Mouse (Mus musculus) frontal cortex, adult 2 months (tissue): Measurements from ENCODE around the gene Ctdnep1. TPM values are rescaled to one million over a fixed set of nuclear protein-coding genes. Genes with fewer than 3 reads are reported as not detected.
"Not testable (repeated sequence)": the region's sequence is repeated elsewhere in the genome, so short reads cannot be mapped to it uniquely, and the experiment has no call there.

Experiments
- DNase-seq, 2 experiments: peaks; one replicate each; pipeline ENCODE4 v3.0.0; 2022; ENCODE audit warnings: low spot score in 1 of 2; ENCODE audit errors: extremely low spot score in 1 of 2
- polyA plus RNA-seq: library from polyadenylated mRNA; depleted of rRNA; stranded (reverse); fragments of >200 nt; gene quantifications from 2 replicates; pipeline ENCODE4 v1.2.3, GENCODE M21; 2012

Ctdnep1 gene
- polyA plus RNA-seq, 1 experiment: 117 TPM

GRCm38 (mm10) chr11:69948763-69949150, 32.2 kb upstream of the Ctdnep1 start:
- peak; percentile 31 to 84 for DNase-seq

- no peak for DNase-seq
These were observed 30.0 kb upstream of the Ctdnep1 start for GRCm38 (mm10) chr11:69950807-69951459.

GRCm38 (mm10) chr11:69952274-69952673, 28.7 kb upstream of the Ctdnep1 start:
- no peak for DNase-seq

- DNase-seq: no peak
These were observed 27.6 kb upstream of the Ctdnep1 start for GRCm38 (mm10) chr11:69953267-69953915.

DNA sequence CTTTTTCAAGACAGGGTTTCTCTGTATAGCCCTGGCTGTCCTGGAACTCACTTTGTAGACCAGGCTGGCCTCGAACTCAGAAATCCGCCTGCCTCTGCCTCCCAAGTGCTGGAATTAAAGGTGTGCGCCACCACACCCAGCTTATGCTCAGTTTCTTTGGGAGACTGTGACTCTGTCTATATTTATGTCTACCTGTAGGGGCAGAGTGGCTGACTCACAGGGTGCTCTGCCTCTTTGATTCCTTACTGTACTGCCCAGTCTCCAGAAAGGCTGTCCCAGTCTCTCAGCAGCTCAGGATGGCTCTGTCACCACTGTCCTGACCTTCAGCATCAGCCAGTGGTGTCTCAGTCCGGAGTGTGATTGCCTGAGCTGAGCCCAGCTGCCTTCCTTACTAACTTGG, 25.3 kb upstream of the Ctdnep1 start:
- not testable (repeated sequence) for DNase-seq

DNA sequence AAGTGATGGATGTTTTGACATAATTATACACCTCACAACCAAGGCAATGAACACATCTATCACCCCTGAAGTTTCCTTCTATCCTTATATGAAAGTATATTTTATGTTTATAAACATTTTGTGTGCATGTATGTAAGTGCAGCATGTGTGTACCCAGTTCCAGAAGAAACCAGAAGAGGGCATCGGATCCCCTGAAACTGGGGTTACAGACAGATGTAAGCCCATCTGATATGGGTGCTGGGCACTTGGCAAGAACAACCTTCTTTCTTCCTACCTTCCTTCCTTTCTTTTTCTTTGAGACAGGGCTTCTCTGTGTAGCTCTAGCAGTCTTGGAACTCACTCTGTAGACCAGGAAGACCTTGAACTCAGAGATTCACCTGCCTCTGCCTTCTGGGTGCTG, 24.7 kb upstream of the Ctdnep1 start:
- no peak for DNase-seq

- no peak for DNase-seq
These were observed 20.3 kb upstream of the Ctdnep1 start for GRCm38 (mm10) chr11:69960616-69961015.

DNA sequence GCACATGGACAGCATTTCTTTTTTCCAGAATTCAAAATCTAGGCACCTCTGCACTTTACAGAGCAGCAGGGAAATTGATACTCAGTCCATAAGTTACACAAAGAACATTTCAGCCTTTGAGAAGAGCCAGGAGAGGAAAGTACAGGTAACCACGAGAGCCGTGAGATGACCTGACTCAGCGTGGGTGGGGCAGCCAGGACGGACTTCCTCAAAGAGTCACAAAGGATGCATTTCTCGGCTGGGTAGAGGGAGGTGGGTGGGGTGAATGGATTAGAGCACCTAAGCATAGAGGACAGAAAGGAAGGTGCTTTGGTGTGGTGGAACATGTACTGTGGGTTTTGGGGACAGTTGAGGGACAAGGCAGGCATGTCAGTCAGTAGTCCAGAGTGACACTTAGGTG, 19.1 kb upstream of the Ctdnep1 start:
- no peak for DNase-seq

DNA sequence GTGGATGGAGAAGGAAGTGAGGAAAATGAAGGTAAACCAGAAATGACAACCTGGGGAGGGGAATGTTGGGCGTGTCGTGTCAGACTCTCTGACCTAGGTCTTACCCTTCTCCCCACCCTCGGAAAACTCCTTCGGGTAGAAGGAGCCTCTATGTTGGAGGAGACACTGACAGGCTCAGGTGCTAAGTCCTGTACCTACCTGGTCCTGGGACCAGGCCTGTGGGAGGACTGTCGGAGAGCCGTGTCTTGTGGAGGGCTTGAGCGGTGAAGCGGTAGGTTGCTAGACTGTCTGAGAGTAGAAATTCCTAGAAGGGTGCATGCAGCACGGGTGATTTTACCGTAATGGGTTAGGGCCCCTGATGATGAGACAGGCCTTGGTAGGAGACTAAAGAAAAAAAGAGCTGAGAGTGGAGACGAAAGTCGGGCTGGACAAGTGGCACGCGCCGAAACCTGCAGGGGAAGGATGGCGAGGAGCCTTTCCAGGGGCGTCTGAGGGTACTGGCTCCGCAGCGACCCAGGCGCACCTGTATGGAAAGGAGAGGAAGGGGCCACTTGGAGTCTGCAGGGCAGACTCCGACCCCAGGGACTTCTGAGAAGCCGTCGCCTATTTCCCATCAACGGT, 16.2 kb upstream of the Ctdnep1 start, which contains the start of gene Cldn7:
Gene Cldn7 (plus strand): TSS at position 130 of the 621 bp plus-strand sequence.
- no peak for DNase-seq

GRCm38 (mm10) chr11:69965271-69966005, 15.5 kb upstream of the Ctdnep1 start:
- DNase-seq: no peak

- no peak for DNase-seq
These were observed 14.7 kb upstream of the Ctdnep1 start for GRCm38 (mm10) chr11:69966006-69966859.

DNA sequence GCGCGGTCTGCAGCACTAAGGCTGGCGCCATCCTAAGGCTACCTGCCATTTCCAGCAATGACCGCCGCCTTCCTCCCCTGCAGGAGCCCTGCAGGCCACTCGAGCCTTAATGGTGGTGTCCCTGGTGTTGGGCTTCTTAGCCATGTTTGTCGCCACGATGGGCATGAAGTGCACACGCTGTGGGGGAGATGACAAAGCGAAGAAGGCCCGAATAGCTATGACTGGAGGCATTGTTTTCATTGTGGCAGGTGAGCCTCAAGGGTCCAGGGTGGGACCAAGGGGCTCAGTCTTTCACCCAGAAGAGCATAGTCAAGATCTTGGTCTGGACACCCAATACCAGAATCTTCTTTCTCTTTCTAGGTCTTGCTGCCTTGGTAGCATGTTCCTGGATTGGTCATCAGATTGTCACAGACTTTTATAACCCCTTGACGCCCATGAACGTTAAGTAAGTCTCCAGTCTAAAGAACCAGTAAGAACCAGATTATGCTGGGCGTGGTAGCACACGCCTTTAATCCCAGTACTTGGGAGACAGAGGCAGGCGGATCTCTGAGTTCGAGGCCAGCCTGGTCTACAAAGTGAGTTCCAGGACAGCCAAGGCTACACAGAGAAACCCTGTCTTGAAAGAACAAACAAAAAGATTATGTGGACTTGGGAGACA, 14.0 kb upstream of the Ctdnep1 start:
- no peak for DNase-seq

DNA sequence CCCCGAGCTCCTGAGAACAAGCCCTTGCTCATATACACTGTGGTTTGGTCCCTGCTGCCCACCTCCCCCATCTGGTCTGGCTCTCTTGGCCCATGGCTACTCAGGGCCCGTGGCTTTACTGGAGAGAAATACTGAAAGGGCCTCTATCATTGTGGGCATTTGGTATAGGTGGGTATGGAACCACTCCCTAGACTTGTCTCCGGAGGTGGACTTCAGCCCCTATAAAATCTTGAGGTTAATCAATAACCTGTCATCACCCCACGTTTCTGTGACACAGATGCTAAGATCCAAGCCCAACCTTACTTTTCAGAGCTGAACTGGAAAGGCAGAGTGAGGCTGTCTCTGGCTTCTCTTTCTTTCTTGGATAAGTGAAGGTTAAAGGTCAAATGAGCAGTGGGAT, 12.2 kb upstream of the Ctdnep1 start:
- DNase-seq: no peak

DNA sequence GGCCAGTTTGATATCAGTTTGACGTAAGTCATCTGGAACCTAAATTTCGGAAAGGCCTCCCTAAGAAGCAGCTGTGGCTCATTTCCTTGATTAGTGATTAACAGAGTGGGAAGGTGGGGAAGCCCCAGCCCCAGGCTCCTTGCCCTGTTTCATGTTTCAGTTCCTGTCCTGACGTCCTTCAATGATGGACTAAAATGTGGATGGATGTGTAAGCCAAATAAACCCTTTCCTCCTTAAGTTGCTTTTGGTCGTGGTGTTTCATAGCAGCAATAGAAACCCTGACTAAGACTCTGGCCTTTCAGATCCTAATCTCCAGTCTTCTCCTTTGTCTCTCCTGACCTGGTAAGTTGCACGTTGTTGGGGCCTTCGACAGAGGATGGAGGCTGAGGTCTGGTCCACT, 10.7 kb upstream of the Ctdnep1 start:
- no peak for DNase-seq

DNA sequence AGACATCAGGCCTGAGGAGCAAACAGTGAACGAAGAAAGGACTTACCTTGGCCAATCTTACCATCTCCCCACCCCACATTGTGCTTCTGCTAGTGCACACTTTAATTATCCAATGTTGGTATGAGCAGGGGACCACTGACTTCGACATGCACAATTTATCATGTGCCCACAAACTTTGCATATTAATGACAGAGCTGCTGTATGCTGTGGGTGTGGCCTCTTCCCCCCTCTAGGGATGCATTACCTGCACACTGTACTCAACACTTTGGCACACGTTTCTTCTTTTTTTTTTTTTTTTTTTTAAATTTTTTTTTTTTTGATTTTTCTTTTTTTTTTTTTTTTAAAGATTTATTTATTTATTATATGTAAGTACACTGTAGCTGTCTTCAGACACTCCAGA, 10.2 kb upstream of the Ctdnep1 start:
- DNase-seq: no peak

DNA sequence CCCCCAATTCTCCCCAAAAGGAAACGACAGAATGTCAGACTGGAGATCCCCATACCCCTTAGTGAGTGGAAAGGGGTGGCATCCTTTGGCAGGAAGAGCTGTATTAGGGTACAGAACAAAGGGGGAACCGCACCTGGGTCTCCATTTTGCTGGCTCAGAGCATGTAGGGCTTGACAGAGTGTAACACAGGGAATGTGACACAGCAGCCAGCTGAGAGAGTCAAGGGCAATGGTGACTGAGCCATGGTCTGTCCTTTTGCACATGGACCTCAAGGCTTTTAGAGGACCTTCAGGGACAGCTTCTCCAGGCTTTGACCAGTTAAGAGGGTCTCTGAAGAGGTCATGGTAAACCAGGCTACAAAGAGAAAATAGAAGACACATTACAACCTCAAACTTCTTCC, 6.0 kb upstream of the Ctdnep1 start:
- DNase-seq: no peak

DNA sequence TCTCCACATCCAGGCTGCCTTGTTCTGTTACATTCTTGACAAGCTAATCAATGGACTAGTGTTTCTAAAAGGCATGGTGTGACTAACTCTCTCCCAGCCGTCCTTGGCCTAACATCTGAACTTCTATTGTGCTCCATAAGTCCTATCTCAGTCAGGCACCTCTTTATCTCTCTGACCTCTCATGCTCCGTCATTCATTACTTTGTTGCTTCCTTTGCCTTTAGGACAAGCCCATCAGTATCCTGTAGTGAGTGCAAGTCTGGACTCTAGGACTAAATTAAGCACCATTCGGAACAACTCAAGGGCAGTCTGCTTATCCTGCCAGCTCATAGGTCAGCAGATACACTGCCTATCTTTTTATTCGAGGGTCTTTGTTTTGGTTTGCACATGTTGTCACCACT, 4.7 kb upstream of the Ctdnep1 start:
- no peak for DNase-seq

GRCm38 (mm10) chr11:69979827-69980195, 1.1 kb upstream of the Ctdnep1 start:
- no peak for DNase-seq

DNA sequence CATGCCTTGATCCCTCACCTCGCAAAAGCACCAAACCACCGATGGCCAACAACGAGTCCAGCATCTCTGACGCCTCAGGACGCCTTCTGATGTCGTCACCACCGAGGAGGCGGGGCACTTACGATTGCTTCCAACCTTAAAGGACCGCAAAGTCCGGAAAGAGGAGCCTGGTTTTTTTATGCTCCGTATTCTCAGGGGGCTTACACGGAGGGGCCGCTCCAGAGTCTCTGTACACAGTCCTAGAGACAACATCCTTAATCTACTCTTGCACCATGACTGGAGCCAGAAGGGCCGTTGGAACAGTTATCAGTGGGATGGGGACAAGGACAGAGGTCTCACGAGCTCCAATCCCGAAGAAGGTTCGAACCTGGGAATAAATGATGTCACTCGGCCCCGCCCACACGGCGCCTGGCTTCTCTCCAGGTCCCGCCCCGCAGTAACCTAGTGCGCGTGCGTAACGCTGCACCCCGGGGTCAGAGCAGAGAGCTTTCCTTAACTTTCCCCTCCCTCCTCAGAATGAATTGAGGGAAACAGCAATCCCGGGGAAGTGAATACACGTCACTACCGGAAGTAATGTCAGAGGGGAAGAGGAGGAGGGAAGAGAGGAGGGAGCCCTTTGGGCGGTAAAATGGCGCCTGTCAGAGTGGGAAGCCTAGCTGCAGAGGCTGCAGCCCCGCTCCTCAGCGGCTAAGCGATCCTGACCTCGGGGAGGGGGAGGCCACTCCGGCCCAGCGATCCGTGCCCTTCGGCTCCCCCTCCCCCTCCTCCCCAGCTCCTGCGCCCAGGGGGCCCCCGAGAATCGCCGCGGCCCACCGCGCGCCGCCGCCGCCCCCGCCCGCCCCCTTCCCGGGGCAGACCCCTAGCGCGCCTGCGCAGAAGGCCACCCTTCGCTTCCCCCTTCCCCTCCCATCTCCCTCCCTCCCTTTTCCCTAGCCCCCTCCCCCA, 488 bp upstream of the Ctdnep1 start:
- peak; percentile 97 to 99 for DNase-seq
